Mouse (Mus musculus) NIH3T3 (cell line): ENCODE data around the gene Spta1.
A peak's percentile ranks its signal among the peaks of the same experiment; 100 is the strongest.

ENCODE experiments used
- DNase-seq: peaks from one replicate; pipeline ENCODE4 v3.0.0-alpha.2; 2012; ENCODE audit warnings: low read depth

The Spta1 gene

GRCm38 (mm10) chr1:174172605-174173004 lies at the start of gene Spta1:
Gene Spta1 (plus strand): TSS chr1:174172776.
- peak; percentile 5 for DNase-seq

- no peak for DNase-seq
Observed at GRCm38 (mm10) chr1:174131217-174131616, 41.4 kb upstream of the Spta1 start, which contains the start of gene Olfr424. Gene Olfr424 (plus strand): TSS chr1:174131517.

- no peak for DNase-seq
Observed at GRCm38 (mm10) chr1:174131999-174132398, 40.6 kb upstream of the Spta1 start.

- no peak for DNase-seq
Observed at GRCm38 (mm10) chr1:174141384-174141783, 31.2 kb upstream of the Spta1 start.

GRCm38 (mm10) chr1:174146696-174147095 lies 25.9 kb upstream of the Spta1 start:
- no peak for DNase-seq

- DNase-seq: no peak
Observed at GRCm38 (mm10) chr1:174149289-174149688, 23.3 kb upstream of the Spta1 start.

GRCm38 (mm10) chr1:174155333-174155732 lies 17.2 kb upstream of the Spta1 start, which contains the start of gene Olfr420:
Gene Olfr420 (plus strand): TSS chr1:174155633.
- DNase-seq: no peak

- DNase-seq: no peak
Observed at GRCm38 (mm10) chr1:174157622-174158021, 15.0 kb upstream of the Spta1 start.

- no peak for DNase-seq
Observed at GRCm38 (mm10) chr1:174158512-174158911, 14.1 kb upstream of the Spta1 start.

GRCm38 (mm10) chr1:174159095-174159494 lies 13.5 kb upstream of the Spta1 start:
- DNase-seq: no peak

- DNase-seq: peak; percentile 33
Observed at GRCm38 (mm10) chr1:174169024-174169423, 3.6 kb upstream of the Spta1 start.

GRCm38 (mm10) chr1:174170706-174171501 lies 1.7 kb upstream of the Spta1 start:
- no peak for DNase-seq

GRCm38 (mm10) chr1:174171537-174171936 lies 1.0 kb upstream of the Spta1 start:
- no peak for DNase-seq

- DNase-seq: no peak
Observed at GRCm38 (mm10) chr1:174204699-174205098, 32.1 kb downstream of the Spta1 start.

- no peak for DNase-seq
Observed at GRCm38 (mm10) chr1:174212286-174212685, 39.7 kb downstream of the Spta1 start.

- no peak for DNase-seq
Observed at GRCm38 (mm10) chr1:174215270-174216038, 42.9 kb downstream of the Spta1 start.

- DNase-seq: no peak
Observed at GRCm38 (mm10) chr1:174216528-174217204, 44.1 kb downstream of the Spta1 start.

GRCm38 (mm10) chr1:174239916-174240315 lies 67.3 kb downstream of the Spta1 start:
- DNase-seq: no peak

GRCm38 (mm10) chr1:174244621-174245020 lies 72.0 kb downstream of the Spta1 start:
- DNase-seq: no peak

GRCm38 (mm10) chr1:174246080-174246479 lies 73.5 kb downstream of the Spta1 start:
- no peak for DNase-seq

- no peak for DNase-seq
Observed at GRCm38 (mm10) chr1:174247170-174247569, 74.6 kb downstream of the Spta1 start.

GRCm38 (mm10) chr1:174250376-174250775 lies 77.8 kb downstream of the Spta1 start:
- DNase-seq: no peak
